Mouse (Mus musculus): ENCODE data around the gene Aff2.

DNA sequence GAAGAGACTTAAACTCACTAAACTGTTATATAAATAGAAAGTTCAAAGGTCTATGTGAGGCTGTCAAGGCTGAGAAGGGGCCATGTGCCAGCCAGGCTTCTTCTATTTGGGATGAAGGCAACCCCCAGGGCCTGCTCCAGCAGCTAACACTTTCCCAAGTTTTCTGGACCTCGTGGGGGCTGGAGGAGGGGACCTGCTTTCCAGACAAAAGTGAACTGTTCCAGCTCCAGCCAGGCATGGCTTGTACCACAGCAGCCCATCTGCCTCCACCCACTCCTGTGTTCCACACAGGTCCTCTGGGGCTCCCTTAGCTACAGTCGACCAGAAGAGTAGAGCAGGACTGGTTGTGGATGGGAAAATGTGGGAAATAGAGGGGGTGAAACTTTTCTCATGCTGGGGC lies 4.1 kb downstream of the Aff2 start:
- TF ChIP-seq CTCF (IDR thresholded peaks at IDR 0.05; ENCODE audit: borderline replicate concordance, extremely low read depth, insufficient read depth, insufficient read length) (no peak), POLR2A (IDR thresholded peaks at IDR 0.05; ENCODE audit: borderline replicate concordance, extremely low read depth, insufficient read depth, insufficient read length, poor library complexity, severe bottlenecking) (no peak)

Data from brain, embryonic 14.5 days (tissue).